Mouse (Mus musculus) testis, adult 2 months (tissue): ENCODE results near the gene Naf1.

Experiments
- CTCF ChIP-seq: fragments of 200-500 bp; IDR thresholded peaks from 2 replicates; pipeline ENCODE4 v1.5.1; 2012; ENCODE audit warnings: low read depth, mild to moderate bottlenecking, inconsistent platforms, low read length, moderate library complexity; ENCODE audit not compliant: control insufficient read depth, insufficient read depth, insufficient replicate concordance
- POLR2A ChIP-seq: fragments of 200-500 bp; IDR thresholded peaks from 2 replicates; pipeline ENCODE4 v1.6.1; 2012; ENCODE audit warnings: low read depth, mild to moderate bottlenecking, inconsistent platforms, low read length, moderate library complexity; ENCODE audit not compliant: control insufficient read depth

DNA sequence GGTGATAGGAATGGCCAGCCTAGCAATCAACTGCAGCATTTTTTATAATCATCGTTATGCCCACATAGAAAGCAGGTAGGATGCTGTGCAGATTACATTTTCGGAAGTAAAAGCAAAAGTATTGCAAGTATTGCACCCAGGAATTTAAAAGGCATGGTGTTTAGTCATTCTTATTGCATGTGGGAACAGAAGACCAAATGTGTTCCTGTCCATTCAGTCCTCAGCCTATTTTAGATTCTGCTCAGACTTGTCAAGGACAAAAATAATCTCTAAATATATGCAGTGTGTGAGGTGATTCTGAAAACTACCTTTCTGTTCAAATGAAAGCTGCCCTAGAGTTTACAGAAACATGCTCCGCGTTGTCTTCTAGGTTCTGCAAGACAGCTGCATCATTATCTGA lies 45.5 kb downstream of the Naf1 start:
- no peak for TF ChIP-seq CTCF
- no peak for TF ChIP-seq POLR2A
